Mouse (Mus musculus) hindbrain, embryonic 16.5 days (tissue): Measurements from ENCODE around the gene Stox2. TPM values are rescaled to one million over a fixed set of nuclear protein-coding genes. Genes with fewer than 3 reads are reported as not detected.

ENCODE experiments used
- ATAC-seq: fragments of 200-750 bp; cut with Nextera tagmentation; 2 replicates; pipeline ENCODE4 v1.8.0; 2017; ENCODE audit warnings: moderate TSS enrichment, moderate library complexity
- H3K27ac ChIP-seq: fragments of 300-500 bp; sonication (generic); 2 replicates; pipeline ENCODE4 v1.5.1; 2014; ENCODE audit warnings: low read depth, mild to moderate bottlenecking, control low read depth, low read length, moderate library complexity
- H3K27me3 ChIP-seq: fragments of 300-500 bp; sonication (generic); replicated peaks from 2 replicates; pipeline ENCODE4 v1.6.1; 2014; ENCODE audit warnings: low read length; ENCODE audit not compliant: control insufficient read depth, insufficient read depth
- H3K36me3 ChIP-seq: fragments of 300-500 bp; sonication (generic); 2 replicates; pipeline ENCODE4 v1.6.1; 2014; ENCODE audit warnings: mild to moderate bottlenecking, low read length, moderate library complexity, mixed read lengths; ENCODE audit not compliant: control insufficient read depth, insufficient read depth
- H3K4me1 ChIP-seq: fragments of 300-500 bp; sonication (generic); 2 replicates; pipeline ENCODE4 v1.6.1; 2014; ENCODE audit warnings: low read depth, low read length; ENCODE audit not compliant: control insufficient read depth, insufficient read depth
- H3K4me2 ChIP-seq: fragments of 300-500 bp; sonication (generic); 2 replicates; pipeline ENCODE4 v1.6.1; 2014; ENCODE audit warnings: mild to moderate bottlenecking, low read length, control low read depth, moderate library complexity
- H3K4me3 ChIP-seq: fragments of 300-500 bp; sonication (generic); 2 replicates; pipeline ENCODE4 v1.5.1; 2014; ENCODE audit warnings: mild to moderate bottlenecking, low read length, control low read depth, moderate library complexity
- H3K9ac ChIP-seq: fragments of 300-500 bp; sonication (generic); 2 replicates; pipeline ENCODE4 v1.6.1; 2014; ENCODE audit warnings: low read depth, mild to moderate bottlenecking, control low read depth, low read length, moderate library complexity
- H3K9me3 ChIP-seq: fragments of 300-500 bp; sonication (generic); 2 replicates; pipeline ENCODE4 v1.6.1; 2014; ENCODE audit warnings: mild to moderate bottlenecking, low read length, moderate library complexity; ENCODE audit not compliant: control insufficient read depth
- WGBS: fragments of 180-500 bp; shearing (Covaris S2); extraction: QIAGEN DNeasy Blood & Tissue Kit; methylation state at CpG from one replicate; pipeline ENCODE4 v1.1.7; 2014; 5-methylcytosine and 5-hydroxymethylcytosine counted together
- polyA plus RNA-seq: library from polyadenylated mRNA; unstranded; fragments of >200 nt; fragmentation: Nextera tagmentation; extraction: Ambion mirVana; gene quantifications from 2 replicates; pipeline ENCODE4 v1.2.1, GENCODE M21; 2015

Gene Stox2
- polyA plus RNA-seq, 1 experiment from 2014 or later, result 28.5 TPM

- H3K27ac ChIP-seq, result no peak overlapping the region
- peaks cover 3% of the 10 kb centered on the region; the same call in 1 of the 2 replicates for H3K4me1 ChIP-seq
- no peak for ATAC-seq
- H3K4me3 ChIP-seq, result no peak overlapping the region
- H3K36me3 ChIP-seq, result no peaks in the 10 kb centered on the region
- no peaks in the 10 kb centered on the region for H3K9me3 ChIP-seq
- WGBS, result 40% methylated on average over 3 of the region's 3 CpGs
- H3K27me3 ChIP-seq, result no peaks in the 10 kb centered on the region
- H3K4me2 ChIP-seq, result no peak overlapping the region
- H3K9ac ChIP-seq, result no peak overlapping the region
Measured at GRCm38 (mm10) chr8:47371081-47371480, 75.1 kb downstream of the Stox2 start.

- Histone ChIP-seq H3K9me3 (no peaks in the 10 kb centered on the region), H3K27me3 (no peaks in the 10 kb centered on the region), H3K4me3 (no peak overlapping the region), H3K4me1 (peaks cover 3% of the 10 kb centered on the region; the same call in 1 of the 2 replicates), H3K9ac (no peak overlapping the region), H3K36me3 (no peaks in the 10 kb centered on the region), H3K27ac (no peak overlapping the region), H3K4me2 (no peak overlapping the region)
- WGBS, result 28% methylated on average over 15 of the region's 15 CpGs
- peak; percentile 86 for ATAC-seq
Measured at GRCm38 (mm10) chr8:47370421-47371080, 75.6 kb downstream of the Stox2 start.

DNA sequence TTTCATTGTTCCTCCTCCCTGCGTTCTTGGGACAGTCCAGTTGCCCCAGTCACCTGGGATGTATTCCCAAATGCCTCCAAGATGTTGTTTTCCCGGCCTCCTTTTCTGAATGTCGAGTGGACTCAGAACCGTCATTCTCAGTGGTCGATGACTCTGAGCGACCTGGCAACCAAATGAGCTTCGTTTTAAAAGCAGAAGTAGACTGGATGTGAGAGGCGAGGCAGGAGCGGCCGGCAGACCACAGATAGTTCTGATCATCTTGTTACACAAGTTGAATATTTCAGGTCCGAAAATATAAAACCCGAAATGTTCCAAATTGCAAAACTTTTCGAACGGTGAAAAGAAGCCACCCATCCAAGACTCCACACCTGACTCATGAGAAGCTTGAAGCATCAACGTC is 76.2 kb downstream of the Stox2 start:
- no peaks in the 10 kb centered on the region for H3K9me3 ChIP-seq
- peaks cover 3% of the 10 kb centered on the region; the same call in 1 of the 2 replicates for H3K4me1 ChIP-seq
- no peak for ATAC-seq
- no peak overlapping the region for H3K27ac ChIP-seq
- H3K27me3 ChIP-seq, result no peaks in the 10 kb centered on the region
- H3K9ac ChIP-seq, result no peak overlapping the region
- WGBS, result 87% methylated on average over 15 of the region's 15 CpGs
- H3K4me3 ChIP-seq, result no peak overlapping the region
- H3K36me3 ChIP-seq, result no peaks in the 10 kb centered on the region
- H3K4me2 ChIP-seq, result no peak overlapping the region

DNA sequence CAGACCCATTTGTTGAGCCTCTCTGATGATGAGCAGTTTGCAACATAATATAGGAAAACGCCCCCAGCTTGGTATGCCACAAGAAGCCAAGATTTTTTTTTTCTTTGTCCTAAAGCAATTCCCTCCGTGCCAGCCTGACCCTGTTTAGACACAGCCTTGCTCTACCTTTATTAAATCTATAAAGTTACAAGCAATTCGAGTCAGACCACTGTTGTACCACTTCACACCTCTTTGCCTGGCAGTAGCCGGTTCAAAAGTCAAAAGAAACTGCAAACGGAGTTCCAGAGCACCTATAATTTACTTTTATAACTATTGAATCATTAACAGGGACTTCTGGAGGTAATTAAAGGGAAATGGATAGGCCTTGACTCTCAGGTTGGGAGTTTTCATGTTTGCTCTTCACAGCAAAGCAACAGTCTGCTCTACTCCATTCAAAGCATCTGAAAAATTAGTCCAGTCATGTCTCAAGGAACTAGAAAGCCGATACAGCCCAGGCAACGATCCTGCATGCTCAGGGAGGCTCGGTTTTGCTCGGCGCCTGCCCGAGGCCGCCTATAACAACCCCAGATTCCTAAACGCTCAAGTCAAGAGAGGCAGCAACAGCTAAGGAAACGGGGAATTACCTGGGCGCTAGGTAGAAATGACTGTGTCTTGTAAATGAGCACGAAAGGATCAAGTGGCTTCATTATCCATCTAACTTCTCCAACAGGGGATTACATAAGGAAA is 77.0 kb downstream of the Stox2 start:
- no peak overlapping the region for H3K4me3 ChIP-seq
- WGBS, result 77% methylated on average over 16 of the region's 16 CpGs

GRCm38 (mm10) chr8:47367029-47367428 is 79.1 kb downstream of the Stox2 start:
- Histone ChIP-seq H3K4me2 (no peak overlapping the region), H3K9ac (no peak overlapping the region), H3K27ac (no peak overlapping the region), H3K4me1 (peaks cover 3% of the 10 kb centered on the region; the same call in 1 of the 2 replicates), H3K9me3 (no peaks in the 10 kb centered on the region), H3K4me3 (no peak overlapping the region), H3K27me3 (no peaks in the 10 kb centered on the region), H3K36me3 (no peaks in the 10 kb centered on the region)
- ATAC-seq, result no peak
- 82% methylated on average over 6 of the region's 6 CpGs for WGBS

More for the DNA sequence above, 77.0 kb downstream of the Stox2 start:
- no peaks in the 10 kb centered on the region for H3K27me3 ChIP-seq
- H3K27ac ChIP-seq, result no peak overlapping the region
- H3K9me3 ChIP-seq, result no peaks in the 10 kb centered on the region
- no peaks in the 10 kb centered on the region for H3K36me3 ChIP-seq
- peaks cover 3% of the 10 kb centered on the region; the same call in 1 of the 2 replicates for H3K4me1 ChIP-seq
- no peak for ATAC-seq
- H3K4me2 ChIP-seq, result no peak overlapping the region
- no peak overlapping the region for H3K9ac ChIP-seq

DNA sequence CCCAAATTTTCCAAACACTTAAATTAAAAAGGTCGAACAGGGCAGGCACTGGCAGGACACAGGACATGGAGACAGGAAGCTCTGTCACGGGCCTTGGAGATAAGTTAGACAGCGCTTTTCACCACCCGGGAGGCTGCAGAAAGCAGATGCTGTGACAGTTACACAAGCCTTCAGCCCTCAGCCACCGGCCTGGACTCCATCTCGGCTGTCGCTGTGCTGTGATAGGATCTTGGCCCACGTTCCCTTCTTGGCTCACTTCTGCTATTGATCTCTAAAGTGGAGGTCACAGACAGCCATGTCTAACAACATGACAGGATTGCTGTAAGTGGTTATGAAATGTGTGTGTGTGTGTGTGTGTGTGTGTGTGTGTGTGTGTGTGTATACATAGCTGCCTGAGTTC is 82.9 kb downstream of the Stox2 start:
- ATAC-seq, result no peak
- no peaks in the 10 kb centered on the region for H3K36me3 ChIP-seq
- WGBS, result 50% methylated on average over 8 of the region's 8 CpGs

DNA sequence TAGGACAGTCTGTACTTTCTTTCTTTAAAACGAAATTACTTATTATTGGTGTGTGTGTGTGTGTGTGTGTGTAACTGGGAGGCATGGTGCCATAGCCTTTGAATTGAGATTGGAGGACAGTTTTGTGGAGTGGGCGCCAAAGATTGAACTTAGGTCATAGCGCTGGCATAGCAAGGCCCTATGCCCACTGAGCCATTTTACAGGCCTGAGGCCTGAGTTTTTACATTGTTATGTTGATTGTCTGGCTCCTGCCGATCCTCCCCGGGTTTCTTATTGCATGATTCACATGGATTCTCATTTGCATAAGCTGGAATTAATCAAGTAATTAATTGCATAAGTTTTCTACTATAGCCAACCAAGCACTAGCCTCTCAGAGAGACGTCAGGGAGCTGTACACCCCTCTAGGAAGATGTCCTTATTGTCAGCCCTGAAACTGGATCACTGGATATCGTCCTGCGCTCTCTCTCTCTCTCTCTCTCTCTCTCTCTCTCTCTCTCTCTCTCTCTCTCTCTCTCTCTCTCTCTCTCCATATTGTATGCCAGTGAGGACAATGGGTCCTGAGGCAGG is 90.7 kb downstream of the Stox2 start:
- Histone ChIP-seq H3K9ac (no peak overlapping the region), H3K36me3 (no peaks in the 10 kb centered on the region), H3K27ac (no peak overlapping the region), H3K4me3 (no peak overlapping the region), H3K4me2 (no peak overlapping the region), H3K4me1 (peaks cover 2% of the 10 kb centered on the region), H3K27me3 (no peaks in the 10 kb centered on the region), H3K9me3 (no peaks in the 10 kb centered on the region)
- WGBS, result 65% methylated on average over 8 of the region's 8 CpGs
- no peak for ATAC-seq

More for the DNA sequence above, 82.9 kb downstream of the Stox2 start:
- Histone ChIP-seq H3K4me2 (no peak overlapping the region), H3K9ac (no peak overlapping the region), H3K4me3 (no peak overlapping the region), H3K27ac (no peak overlapping the region), H3K4me1 (no peaks in the 10 kb centered on the region), H3K27me3 (no peaks in the 10 kb centered on the region), H3K9me3 (no peaks in the 10 kb centered on the region)

DNA sequence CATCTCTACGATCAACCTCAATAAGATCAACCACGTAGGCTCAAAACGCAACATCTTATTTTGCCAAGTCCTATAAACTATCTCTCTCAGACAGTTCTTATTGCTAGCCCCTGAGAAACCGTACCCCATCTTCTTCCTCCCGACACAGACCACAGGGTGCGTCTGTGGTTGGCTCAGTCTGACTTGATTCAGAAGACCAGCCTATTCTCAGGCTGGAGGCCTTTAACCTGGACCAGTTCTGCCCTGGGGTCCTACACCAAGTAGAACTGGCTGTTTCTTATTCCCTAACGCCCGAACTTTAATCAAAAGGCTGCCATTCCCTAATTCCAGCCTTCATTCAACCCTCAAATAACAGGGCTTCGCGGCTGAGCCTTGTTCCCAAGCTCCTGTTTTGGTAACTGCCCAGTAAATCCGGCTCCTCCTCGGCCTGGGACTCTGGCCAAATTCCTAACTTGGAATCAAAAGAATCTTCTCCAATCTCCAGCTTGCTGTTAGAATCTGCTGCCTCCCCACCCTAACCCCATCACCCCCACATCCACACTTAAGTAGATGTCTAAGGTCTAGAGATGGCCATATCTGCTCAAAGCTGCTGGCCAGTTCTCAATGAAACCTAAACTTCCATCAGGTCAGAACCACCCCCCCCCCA is 91.5 kb downstream of the Stox2 start:
- Histone ChIP-seq H3K4me1 (peaks cover 2% of the 10 kb centered on the region), H3K27me3 (no peaks in the 10 kb centered on the region), H3K9me3 (no peaks in the 10 kb centered on the region), H3K4me2 (no peak overlapping the region), H3K27ac (no peak overlapping the region), H3K4me3 (no peak overlapping the region), H3K36me3 (no peaks in the 10 kb centered on the region), H3K9ac (no peak overlapping the region)
- ATAC-seq, result no peak
- WGBS, result 70% methylated on average over 12 of the region's 12 CpGs
